Mouse (Mus musculus): ENCODE results near the gene Hmbs. TPM values are rescaled to one million over a fixed set of nuclear protein-coding genes. Genes with fewer than 3 reads are reported as not detected.
A peak's percentile ranks its signal among the peaks of the same experiment; 100 is the strongest.
"Not testable (repeated sequence)": the region's sequence is repeated elsewhere in the genome, so short reads cannot be mapped to it uniquely, and the experiment has no call there.

Gene Hmbs
- total RNA-seq, 2 experiments from 2014 or later, result 24.2 to 25.5 TPM

DNA sequence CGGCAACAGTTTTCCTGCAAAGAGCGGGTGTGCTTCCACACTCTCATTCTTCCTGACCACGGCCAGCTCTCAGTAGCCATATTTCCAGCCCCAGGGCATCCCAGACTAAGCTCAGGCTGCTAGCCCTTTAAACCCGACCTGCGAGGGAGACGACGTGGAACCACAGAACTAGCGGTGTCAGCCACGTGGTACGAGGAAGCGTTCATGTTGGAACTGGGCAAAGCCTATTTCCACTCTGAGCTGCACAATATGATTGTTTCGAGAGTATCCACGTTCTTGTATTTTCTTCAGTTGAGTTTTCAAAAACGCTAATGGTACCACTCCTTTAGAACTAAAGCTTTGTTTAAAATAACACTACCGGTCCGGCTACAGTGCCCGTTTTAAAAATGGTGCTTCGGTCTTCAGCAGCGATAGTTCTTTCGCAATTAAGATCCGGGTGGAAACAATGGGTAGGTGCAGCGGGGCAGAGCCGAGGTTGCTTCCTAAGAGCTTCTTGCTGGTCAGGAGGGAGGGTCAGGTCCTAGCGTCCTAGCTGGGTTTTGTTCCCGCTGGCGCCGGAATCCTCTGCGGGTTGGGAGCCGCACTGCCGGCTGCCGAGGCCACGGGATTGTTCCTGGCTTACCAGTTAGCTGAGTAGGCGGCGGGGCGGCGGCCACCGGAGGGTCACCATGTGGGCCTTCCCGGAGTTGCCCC lies 17.5 kb downstream of the Hmbs start:
- DNase-seq, result peak; percentile 87
- intact Hi-C loops (cut with DNase I; ENCODE audit: low total_unique reads), result no loop called here

GRCm38 (mm10) chr9:44325768-44326370 lies 18.2 kb downstream of the Hmbs start, which contains the start of gene Dpagt1:
Gene Dpagt1 (plus strand): TSS chr9:44326019.
- no peak for DNase-seq
- intact Hi-C loops (cut with DNase I; ENCODE audit: low total_unique reads), result no loop called here

- not testable (repeated sequence) for DNase-seq
Measured at GRCm38 (mm10) chr9:44325032-44325767, 18.8 kb downstream of the Hmbs start.

GRCm38 (mm10) chr9:44324147-44324546 lies 19.9 kb downstream of the Hmbs start:
- DNase-seq, result no peak
- intact Hi-C loops (cut with DNase I; ENCODE audit: low total_unique reads), result no loop called here

More at GRCm38 (mm10) chr9:44325032-44325767, 18.8 kb downstream of the Hmbs start:
- intact Hi-C loops (cut with DNase I; ENCODE audit: low total_unique reads), result not testable (repeated sequence)

DNA sequence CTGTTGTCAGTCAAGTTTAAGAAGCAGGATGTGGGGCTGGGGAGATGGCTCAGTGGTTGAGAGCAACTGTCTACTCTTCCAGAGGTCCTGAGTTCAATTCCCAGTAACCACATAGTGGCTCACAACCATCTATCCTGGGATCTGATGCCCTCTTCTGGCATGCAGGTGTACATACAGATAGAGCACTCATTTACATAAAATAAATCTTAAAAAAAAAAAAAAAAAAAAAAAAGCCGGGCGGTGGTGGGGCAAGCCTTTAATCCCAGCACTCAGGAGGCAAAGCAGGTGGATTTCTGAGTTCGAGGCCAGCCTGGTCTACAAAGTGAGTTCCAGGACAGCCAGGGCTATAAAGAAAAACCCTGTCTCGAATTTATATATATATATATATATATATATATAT lies 20.4 kb downstream of the Hmbs start:
- DNase-seq; intact Hi-C loops (cut with DNase I; ENCODE audit: low total_unique reads): not testable (repeated sequence)

- intact Hi-C loops (cut with DNase I; ENCODE audit: low total_unique reads), result no loop called here
- no peak for DNase-seq
Measured at GRCm38 (mm10) chr9:44320799-44321133, 23.3 kb downstream of the Hmbs start.

- peak; percentile 92 for DNase-seq
- intact Hi-C loops (cut with DNase I; ENCODE audit: low total_unique reads), result no loop called here
Measured at GRCm38 (mm10) chr9:44319887-44320798, 23.9 kb downstream of the Hmbs start, which contains the start of gene C2cd2l. Gene C2cd2l (minus strand): TSS chr9:44320285.

DNA sequence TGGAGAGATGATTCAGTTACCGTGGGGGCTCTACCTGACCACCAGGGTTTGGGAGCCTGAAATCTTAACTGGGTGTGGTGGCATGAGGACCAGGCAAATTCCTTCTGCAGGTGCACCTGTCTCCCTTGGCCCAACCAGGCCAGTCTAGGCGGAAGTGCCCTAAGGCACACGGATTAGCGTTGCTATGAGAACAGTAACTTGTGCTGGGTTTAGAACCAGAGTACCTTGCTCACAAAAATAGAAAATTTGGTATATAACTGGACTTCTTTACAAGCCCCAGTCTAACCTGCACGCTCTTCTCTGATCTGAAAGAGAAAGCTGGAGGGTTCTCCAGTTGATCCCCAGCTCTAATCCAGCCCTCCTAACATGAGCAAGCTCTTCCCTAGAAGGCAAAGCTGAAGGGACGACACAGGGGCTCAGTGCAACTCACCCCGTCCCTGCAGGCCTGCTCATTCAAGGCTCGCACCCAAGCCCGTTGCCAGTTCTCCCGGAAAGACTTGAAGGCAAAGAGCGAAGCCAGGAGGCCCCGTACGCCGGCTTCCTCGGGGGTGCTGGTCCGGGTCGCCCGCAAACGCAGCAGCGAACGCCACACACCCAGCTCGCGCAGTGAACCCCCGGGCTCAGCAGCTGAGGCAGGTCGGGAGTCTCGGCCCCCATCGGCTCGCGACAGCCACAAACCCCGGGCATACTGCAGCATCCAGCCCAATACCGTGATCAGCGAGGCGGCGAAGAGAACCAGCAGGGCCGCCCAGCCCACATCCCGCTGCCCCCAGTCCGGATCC lies 24.7 kb downstream of the Hmbs start:
- DNase-seq, result peak; percentile 33
- intact Hi-C loops (cut with DNase I; ENCODE audit: low total_unique reads), result no loop called here

- no peak for DNase-seq
- intact Hi-C loops (cut with DNase I; ENCODE audit: low total_unique reads), result no loop called here
Measured at GRCm38 (mm10) chr9:44318826-44319095, 25.3 kb downstream of the Hmbs start.

GRCm38 (mm10) chr9:44318076-44318825 lies 25.8 kb downstream of the Hmbs start:
- intact Hi-C loops (cut with DNase I; ENCODE audit: low total_unique reads), result no loop called here
- no peak for DNase-seq

GRCm38 (mm10) chr9:44317452-44317851 lies 26.6 kb downstream of the Hmbs start:
- intact Hi-C loops (cut with DNase I; ENCODE audit: low total_unique reads), result no loop called here
- no peak for DNase-seq

DNA sequence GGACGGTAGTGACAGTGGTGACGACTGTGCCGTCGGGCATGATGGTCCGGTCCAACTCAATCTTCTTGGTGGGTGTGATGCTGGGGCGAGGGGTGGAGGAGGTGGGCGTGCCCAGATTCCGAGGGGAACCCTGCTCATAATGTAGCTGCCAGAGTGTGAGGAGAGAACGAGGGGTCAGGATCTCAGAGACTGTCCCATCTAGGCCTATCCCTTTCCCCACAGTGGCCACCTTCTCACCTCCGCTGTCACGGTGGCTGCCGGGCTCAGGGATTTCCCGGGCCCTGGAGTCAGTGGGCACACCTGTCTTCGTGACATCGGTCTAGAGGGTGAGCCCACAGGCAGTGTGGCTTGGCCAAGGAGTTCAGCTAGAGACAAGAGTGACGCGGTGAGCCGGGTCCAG lies 29.1 kb downstream of the Hmbs start:
- no peak for DNase-seq
- intact Hi-C loops (cut with DNase I; ENCODE audit: low total_unique reads), result no loop called here

DNA sequence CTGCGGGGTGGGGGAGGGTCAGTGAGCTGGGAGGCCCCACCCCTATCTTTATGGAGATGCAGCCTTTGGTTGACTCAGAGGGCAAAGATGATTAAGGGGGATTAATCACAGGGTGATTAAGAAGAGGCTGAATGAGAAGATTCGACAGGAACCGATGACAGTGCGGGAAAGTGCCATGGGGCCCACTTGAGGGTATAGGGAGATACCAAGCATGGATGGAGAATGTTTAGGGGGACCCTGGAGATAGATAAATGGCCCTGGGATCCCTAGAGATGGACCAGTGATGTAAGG lies 29.8 kb downstream of the Hmbs start:
- intact Hi-C loops (cut with DNase I; ENCODE audit: low total_unique reads), result no loop called here
- DNase-seq, result no peak

DNA sequence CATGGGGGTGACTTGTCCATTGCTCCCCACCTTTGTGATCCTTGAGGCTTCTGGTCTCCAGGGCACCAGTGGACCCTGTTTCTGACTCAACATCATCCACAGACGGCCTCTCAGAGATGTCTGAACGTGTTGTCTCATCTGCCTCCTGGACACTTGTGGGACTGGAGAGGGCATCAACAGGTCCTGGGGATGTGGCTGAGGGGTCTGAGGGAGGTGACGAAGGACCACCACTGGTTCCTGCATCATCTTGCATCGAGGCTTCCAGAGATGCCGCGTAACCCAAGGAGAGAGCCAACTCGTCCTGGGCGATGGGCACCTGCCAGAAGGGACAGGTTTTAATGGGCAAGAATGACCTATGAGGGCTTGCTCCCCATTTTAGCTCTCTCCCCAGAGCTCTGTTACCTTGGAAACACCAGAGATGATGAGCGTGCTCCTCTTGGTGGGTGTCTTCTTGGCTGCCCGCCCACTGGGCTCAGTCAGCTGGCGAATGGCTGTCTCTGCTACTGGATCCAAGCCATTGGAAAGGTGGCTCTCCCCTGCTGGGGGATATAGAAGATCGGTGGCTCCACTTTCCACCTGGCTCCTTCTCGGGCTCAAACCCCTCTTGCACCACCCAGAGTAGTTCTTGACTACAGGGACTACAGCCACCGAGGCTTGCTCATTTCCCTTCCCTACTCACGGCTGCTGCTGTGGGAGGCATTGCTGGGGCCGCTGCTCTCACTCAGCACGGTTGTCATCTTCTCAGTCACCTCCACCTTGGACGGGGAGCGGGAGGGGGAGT lies 30.4 kb downstream of the Hmbs start:
- no peak for DNase-seq
- intact Hi-C loops (cut with DNase I; ENCODE audit: low total_unique reads), result no loop called here

- intact Hi-C loops (cut with DNase I; ENCODE audit: low total_unique reads), result no loop called here
- no peak for DNase-seq
Measured at GRCm38 (mm10) chr9:44311136-44312134, 32.6 kb downstream of the Hmbs start.

DNA sequence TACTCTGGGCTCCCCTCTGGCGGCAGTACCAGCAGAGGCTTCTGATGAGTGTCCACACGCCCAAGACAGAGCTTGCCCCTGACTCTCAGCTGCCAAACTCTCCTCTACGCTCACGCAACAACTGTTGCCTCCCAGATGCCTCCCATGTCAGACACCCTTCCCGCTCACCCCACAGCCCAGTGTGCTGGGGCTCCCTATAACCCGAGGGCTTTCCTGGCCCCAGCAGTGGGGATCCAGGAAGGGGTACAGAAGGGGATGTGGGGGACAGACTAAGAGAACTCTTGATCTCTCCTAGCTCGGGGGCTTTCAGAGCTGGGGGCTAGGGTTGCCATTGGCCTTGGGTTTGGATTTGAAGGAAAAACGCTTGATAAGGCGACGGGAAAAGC lies 33.3 kb downstream of the Hmbs start:
- no peak for DNase-seq
- intact Hi-C loops (cut with DNase I; ENCODE audit: low total_unique reads), result no loop called here

DNA sequence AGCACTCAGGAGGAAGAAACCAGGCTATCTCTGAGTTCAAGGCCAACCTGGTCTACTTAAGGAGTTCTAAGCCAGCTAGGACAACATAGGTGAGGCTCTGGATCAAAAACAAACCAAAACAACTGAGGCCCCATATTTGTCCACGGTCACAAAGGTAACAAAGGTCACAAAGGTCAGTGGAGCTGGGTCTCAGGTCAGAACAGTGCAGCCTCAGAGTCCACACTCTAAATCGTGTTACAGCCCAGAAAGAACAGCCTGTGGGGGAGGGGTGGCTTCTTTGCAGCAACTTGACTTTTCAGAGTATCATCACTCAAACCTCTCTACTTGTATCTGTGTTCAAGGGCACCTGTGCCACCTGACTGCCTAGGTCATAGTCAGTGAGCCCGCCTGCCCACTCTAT lies 34.3 kb downstream of the Hmbs start:
- no peak for DNase-seq
- intact Hi-C loops (cut with DNase I; ENCODE audit: low total_unique reads), result no loop called here

All from gastrocnemius, postnatal 14 days (tissue).